Mouse (Mus musculus): ENCODE data around the gene Pan3. TPM values are rescaled to one million over a fixed set of nuclear protein-coding genes. Genes with fewer than 3 reads are reported as not detected.

Pan3 gene
- 10 to 100 TPM; 35.7 to 48.3 TPM for total RNA-seq (2021)
- long read RNA-seq, experiment 1, full-length matches to known transcripts = 3 of 11 reads
- long read RNA-seq, experiment 1, partial matches to known transcripts = 7 of 11 reads
- long read RNA-seq, experiment 1, other reads (novel, unspliced or antisense) = 1 of 11 reads
- long read RNA-seq, experiment 2, full-length matches to known transcripts = 3 of 5 reads
- long read RNA-seq, experiment 2, partial matches to known transcripts = 1 of 5 reads
- long read RNA-seq, experiment 2, other reads (novel, unspliced or antisense) = 1 of 5 reads

GRCm38 (mm10) chr5:147429535-147430305 is at the start of gene Pan3:
TSS of gene Pan3 (plus strand) at chr5:147430161.
- DNase-seq = peak; percentile 96

GRCm38 (mm10) chr5:147381396-147381795 is 48.6 kb upstream of the Pan3 start:
- no peak for DNase-seq

GRCm38 (mm10) chr5:147386865-147387264 is 43.1 kb upstream of the Pan3 start:
- DNase-seq = no peak

GRCm38 (mm10) chr5:147388376-147389008 is 41.5 kb upstream of the Pan3 start:
- no peak for DNase-seq

GRCm38 (mm10) chr5:147389052-147389451 is 40.9 kb upstream of the Pan3 start:
- DNase-seq = no peak

GRCm38 (mm10) chr5:147390772-147391171 is 39.2 kb upstream of the Pan3 start:
- no peak for DNase-seq

- DNase-seq = no peak
These were observed 37.2 kb upstream of the Pan3 start for GRCm38 (mm10) chr5:147392667-147393213.

- DNase-seq = no peak
These were observed 34.9 kb upstream of the Pan3 start for GRCm38 (mm10) chr5:147395050-147395449.

- DNase-seq = peak; percentile 12
These were observed 30.0 kb upstream of the Pan3 start, which contains the start of gene Flt3 for GRCm38 (mm10) chr5:147399843-147400504. TSS of gene Flt3 (minus strand) at chr5:147400489.

GRCm38 (mm10) chr5:147400505-147400979 is 29.4 kb upstream of the Pan3 start:
- DNase-seq = no peak

GRCm38 (mm10) chr5:147401024-147401423 is 28.9 kb upstream of the Pan3 start:
- no peak for DNase-seq

GRCm38 (mm10) chr5:147402505-147402904 is 27.5 kb upstream of the Pan3 start:
- DNase-seq = peak; percentile 51

- no peak for DNase-seq
These were observed 23.8 kb upstream of the Pan3 start for GRCm38 (mm10) chr5:147406135-147406534.

GRCm38 (mm10) chr5:147408731-147409130 is 21.2 kb upstream of the Pan3 start:
- no peak for DNase-seq

GRCm38 (mm10) chr5:147410585-147410984 is 19.4 kb upstream of the Pan3 start:
- no peak for DNase-seq

- no peak for DNase-seq
These were observed 12.0 kb upstream of the Pan3 start for GRCm38 (mm10) chr5:147417986-147418385.

GRCm38 (mm10) chr5:147418394-147419121 is 11.4 kb upstream of the Pan3 start:
- DNase-seq = peak; percentile 57

- peak; percentile 31 for DNase-seq
These were observed 6.3 kb upstream of the Pan3 start for GRCm38 (mm10) chr5:147423612-147424011.

- DNase-seq = no peak
These were observed 3.7 kb upstream of the Pan3 start for GRCm38 (mm10) chr5:147426048-147426805.

- peak; percentile 66 for DNase-seq
These were observed 487 bp downstream of the Pan3 start for GRCm38 (mm10) chr5:147430361-147430935.

Data from gastrocnemius, postnatal 10 days (tissue).